Mouse (Mus musculus) lung, postnatal 0 days (tissue): ENCODE results near the gene Rnf213.

Experiments
- CTCF ChIP-seq: IDR thresholded peaks from 2 replicates; pipeline ENCODE4 v1.5.1; 2016; ENCODE audit warnings: antibody characterized with exemption, mild to moderate bottlenecking
- EP300 ChIP-seq: IDR thresholded peaks from 2 replicates; pipeline ENCODE4 v1.6.1; 2016; ENCODE audit warnings: antibody characterized with exemption, mild to moderate bottlenecking, control low read depth

DNA sequence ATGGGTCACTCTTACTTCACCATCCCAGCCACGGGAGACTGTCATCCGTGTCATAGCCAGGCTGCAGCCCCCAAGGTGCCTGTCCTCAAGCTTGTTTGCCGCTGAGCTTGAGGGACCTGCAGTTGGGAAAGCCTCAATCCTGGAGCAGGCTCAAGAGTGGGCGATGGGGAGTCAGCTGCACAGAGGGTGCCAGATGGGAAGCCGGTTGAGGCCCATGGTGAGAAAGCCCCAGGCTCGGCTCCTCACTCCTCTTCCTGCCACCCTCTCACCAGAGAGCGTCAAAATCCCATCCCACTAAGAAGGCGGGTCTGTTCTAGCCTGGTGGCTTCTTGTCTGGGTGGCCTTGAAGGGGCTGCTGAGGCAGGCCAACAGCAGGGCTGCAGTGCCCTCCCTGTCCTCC, 114.9 kb downstream of the Rnf213 start:
- TF ChIP-seq CTCF (no peak), EP300 (no peak)
